Mouse (Mus musculus) central nervous system, embryonic 18 days (tissue): ENCODE data around the gene Sgta. TPM values are rescaled to one million over a fixed set of nuclear protein-coding genes. Genes with fewer than 3 reads are reported as not detected.

Experiments
- polyA plus RNA-seq: library from polyadenylated mRNA; depleted of rRNA; stranded (reverse); fragments of >200 nt; gene quantifications from 2 replicates; pipeline ENCODE4 v1.2.3, GENCODE M21; 2012; rRNA removed

The Sgta gene
- polyA plus RNA-seq: 265 and 268 TPM in 2 replicates

GRCm38 (mm10) chr10:81059603-81060543 lies at the start of gene Sgta:
TSS of gene Sgta (minus strand) at chr10:81060181.

DNA sequence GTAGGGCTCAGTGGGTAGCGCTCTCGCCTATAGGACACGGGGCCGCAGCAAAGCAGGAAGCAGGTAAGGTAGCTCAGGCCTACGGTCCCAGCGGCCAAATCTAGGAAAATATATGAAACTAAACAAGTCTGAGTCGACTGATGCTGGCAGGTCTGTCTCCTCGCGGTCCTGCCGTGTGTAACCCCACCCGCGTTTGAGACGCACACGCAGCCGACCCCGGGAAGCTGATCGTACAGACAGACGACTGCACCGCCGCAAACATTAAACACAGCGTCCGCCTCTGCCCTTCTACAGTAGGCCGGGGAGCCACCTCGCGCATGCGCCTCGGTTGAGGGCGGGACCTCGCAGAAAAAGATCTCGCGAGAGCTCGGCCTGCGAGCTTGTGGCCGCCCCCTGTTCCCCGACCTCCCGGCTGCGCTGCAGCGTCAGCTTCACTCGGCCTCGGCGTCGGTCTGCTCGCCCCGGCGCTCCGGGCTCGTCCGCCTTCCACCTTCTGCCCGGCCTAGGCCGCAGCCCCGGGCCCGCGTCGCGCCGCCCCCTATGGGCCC lies 45.7 kb upstream of the Sgta start, which contains the start of gene Map2k2:
Map2k2 (plus strand) TSS at position 351 of the 548 bp plus-strand sequence.

DNA sequence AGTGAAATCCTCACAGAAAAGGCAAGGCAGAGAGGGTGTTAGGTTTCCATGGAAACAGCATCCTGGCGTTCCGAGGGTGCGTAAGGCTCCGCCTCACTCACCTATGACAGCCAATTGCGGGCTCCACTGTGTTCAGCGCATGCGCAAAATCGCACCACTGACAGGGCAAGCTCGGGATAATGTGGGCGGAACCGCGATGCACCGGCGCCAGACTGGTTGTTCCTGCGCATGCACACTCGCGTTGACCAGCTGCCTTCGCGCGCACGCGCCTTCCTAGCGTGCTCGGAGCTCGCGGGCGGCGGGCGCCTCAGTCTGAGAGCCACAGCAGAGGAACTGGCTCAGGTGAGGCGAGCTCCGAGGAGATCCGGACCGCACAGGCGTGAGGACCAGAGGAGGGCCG lies 9.9 kb upstream of the Sgta start, which contains the start of gene Thop1:
Thop1 (plus strand) TSS at position 200 of the 400 bp plus-strand sequence.

GRCm38 (mm10) chr10:81036988-81037580 lies 22.9 kb downstream of the Sgta start, which contains the start of gene Slc39a3:
TSS of gene Slc39a3 (minus strand) at chr10:81037426.

DNA sequence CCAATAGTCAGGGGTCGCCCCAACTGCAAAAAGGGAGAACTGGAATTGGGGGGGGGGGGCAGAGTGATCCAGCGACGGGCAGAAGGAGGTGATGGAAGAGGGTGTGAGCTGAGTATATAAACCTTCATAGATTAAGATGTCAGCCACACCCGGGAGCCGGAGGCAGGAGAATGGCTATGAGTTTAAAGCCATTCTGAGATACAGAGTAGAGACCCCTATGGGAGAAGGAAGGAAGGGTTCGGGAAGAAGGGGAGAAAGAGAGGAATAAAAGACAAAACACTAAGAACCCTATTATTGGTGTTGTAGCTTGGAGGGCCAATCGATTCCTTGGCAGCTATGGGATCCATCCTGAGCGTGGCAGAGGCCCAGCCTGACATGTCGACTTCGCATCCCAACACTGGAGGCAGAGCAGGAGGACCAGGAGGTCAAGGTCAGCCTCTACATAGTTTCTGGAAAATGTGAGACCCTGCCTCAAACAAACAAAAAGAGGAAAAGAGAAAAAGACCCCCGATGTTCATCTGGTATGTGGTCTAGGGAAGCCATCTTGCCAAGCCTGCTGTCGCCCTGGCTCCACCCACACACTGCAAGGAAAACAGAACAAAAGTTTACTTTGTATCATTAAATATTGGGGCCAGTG lies 34.2 kb downstream of the Sgta start, which contains the start of gene Diras1:
Diras1 (minus strand) TSS at position 24 of the 637 bp plus-strand sequence.

DNA sequence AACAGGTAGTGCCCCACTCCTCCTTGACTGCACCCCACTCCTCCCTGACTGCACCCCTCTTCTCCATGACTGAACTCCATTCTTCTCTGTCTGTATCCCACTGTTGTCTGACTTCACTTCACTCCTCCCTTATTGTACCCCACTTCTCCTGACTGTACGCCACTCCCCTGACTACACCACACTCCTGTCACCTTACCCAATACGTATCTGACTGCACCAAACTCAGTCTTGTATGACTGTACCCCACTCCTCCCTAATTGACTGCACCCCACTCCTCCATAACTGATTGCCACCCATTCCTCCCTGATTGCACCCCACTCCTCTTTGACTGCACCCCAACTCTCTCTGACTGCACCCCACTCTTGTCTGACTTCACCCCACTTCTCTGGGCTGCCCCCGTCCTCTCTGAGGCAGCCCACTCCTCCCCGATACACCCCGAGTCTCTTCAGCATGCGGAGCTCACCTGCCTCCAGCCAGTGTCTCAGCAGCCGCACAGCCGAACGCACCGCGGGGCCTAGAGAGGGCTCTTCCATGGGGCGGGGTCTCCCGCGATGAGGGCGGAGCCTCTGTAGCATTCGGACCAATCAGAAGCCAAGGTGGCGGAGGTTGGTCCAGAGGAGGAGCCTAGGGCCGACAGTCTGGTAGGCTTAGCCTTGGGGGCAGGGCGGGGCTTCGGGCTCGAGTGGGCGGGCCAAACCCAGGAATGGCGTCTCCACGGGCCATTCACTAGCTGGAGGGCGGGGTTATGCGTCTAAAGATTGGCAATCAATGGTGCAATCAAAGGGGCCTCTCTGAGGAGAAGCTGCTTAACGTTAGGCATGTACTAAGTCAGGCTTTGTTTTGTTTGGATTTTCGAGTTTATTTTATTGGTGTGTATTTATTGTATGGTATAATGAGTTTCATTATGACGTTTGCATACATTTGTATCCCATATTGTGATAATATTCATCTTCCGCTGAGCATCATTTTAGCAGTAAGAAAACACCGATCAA lies 45.3 kb downstream of the Sgta start, which contains the start of gene Gng7:
Gng7 (minus strand) TSS at position 553 of the 992 bp plus-strand sequence.

Other genes starting within 250 kb of the Sgta start
- 0.63 and 2.8 TPM in 2 replicates for gene Jsrp1, start 246.7 kb downstream of the Sgta start, polyA plus RNA-seq
- 634 and 715 TPM in 2 replicates for gene Oaz1, start 233.5 kb downstream of the Sgta start, polyA plus RNA-seq
- 14.4 and 14.9 TPM in 2 replicates for gene Lingo3, start 216.1 kb downstream of the Sgta start, polyA plus RNA-seq
- gene Lsm7, start 205.0 kb downstream of the Sgta start, polyA plus RNA-seq: 352 and 380 TPM in 2 replicates
- 111 and 118 TPM in 2 replicates for gene Sppl2b, start 204.9 kb downstream of the Sgta start, polyA plus RNA-seq
- gene Tmprss9, start 188.3 kb downstream of the Sgta start, polyA plus RNA-seq: 0.26 and 0.32 TPM in 2 replicates
- gene Timm13, start 159.2 kb downstream of the Sgta start, polyA plus RNA-seq: 206 and 221 TPM in 2 replicates
- gene Lmnb2, start 141.9 kb downstream of the Sgta start, polyA plus RNA-seq: 54.5 and 57.9 TPM in 2 replicates
- 8.2 and 10.9 TPM in 2 replicates for gene Gadd45b, start 130.1 kb downstream of the Sgta start, polyA plus RNA-seq
- gene Gng7, start 45.2 kb downstream of the Sgta start, polyA plus RNA-seq: 37.5 and 53.7 TPM in 2 replicates
- 63.0 and 72.2 TPM in 2 replicates for gene Diras1, start 34.5 kb downstream of the Sgta start, polyA plus RNA-seq
- 68.4 and 75.8 TPM in 2 replicates for gene Slc39a3, start 22.8 kb downstream of the Sgta start, polyA plus RNA-seq
- 75.2 and 75.3 TPM in 2 replicates for gene Thop1, start 9.9 kb upstream of the Sgta start, polyA plus RNA-seq
- 0.40 and 0.48 TPM in 2 replicates for gene Creb3l3, start 38.7 kb upstream of the Sgta start, polyA plus RNA-seq
- gene Map2k2, start 45.7 kb upstream of the Sgta start, polyA plus RNA-seq: 179 and 183 TPM in 2 replicates
- gene Zbtb7a, start 75.0 kb upstream of the Sgta start, polyA plus RNA-seq: 8.3 and 9.9 TPM in 2 replicates
- 23.5 and 28.9 TPM in 2 replicates for gene Pias4, start 107.7 kb upstream of the Sgta start, polyA plus RNA-seq
- 1,300 and 1,423 TPM in 2 replicates for gene Eef2, start 116.5 kb upstream of the Sgta start, polyA plus RNA-seq
- 67.6 and 77.1 TPM in 2 replicates for gene Dapk3, start 122.8 kb upstream of the Sgta start, polyA plus RNA-seq
- gene 4930442H23Rik, start 123.7 kb upstream of the Sgta start, polyA plus RNA-seq: not detected in 2 replicates
- gene Nmrk2, start 141.9 kb upstream of the Sgta start, polyA plus RNA-seq: 0.16 and 0.17 TPM in 2 replicates
- 163 and 174 TPM in 2 replicates for gene Atcay, start 170.7 kb upstream of the Sgta start, polyA plus RNA-seq
- gene Zfr2, start 173.0 kb upstream of the Sgta start, polyA plus RNA-seq: 67.6 and 70.9 TPM in 2 replicates
- gene Matk, start 192.8 kb upstream of the Sgta start, polyA plus RNA-seq: 160 and 167 TPM in 2 replicates
- gene Mrpl54, start 206.8 kb upstream of the Sgta start, polyA plus RNA-seq: 61.6 and 82.0 TPM in 2 replicates
- 43.6 and 46.7 TPM in 2 replicates for gene Apba3, start 206.8 kb upstream of the Sgta start, polyA plus RNA-seq
- 4.7 and 5.7 TPM in 2 replicates for gene Tjp3, start 231.4 kb upstream of the Sgta start, polyA plus RNA-seq
- 209 and 257 TPM in 2 replicates for gene Pip5k1c, start 232.8 kb upstream of the Sgta start, polyA plus RNA-seq